ENCODE assay signal across 10 mouse cellular contexts in the genomic region with DNA sequence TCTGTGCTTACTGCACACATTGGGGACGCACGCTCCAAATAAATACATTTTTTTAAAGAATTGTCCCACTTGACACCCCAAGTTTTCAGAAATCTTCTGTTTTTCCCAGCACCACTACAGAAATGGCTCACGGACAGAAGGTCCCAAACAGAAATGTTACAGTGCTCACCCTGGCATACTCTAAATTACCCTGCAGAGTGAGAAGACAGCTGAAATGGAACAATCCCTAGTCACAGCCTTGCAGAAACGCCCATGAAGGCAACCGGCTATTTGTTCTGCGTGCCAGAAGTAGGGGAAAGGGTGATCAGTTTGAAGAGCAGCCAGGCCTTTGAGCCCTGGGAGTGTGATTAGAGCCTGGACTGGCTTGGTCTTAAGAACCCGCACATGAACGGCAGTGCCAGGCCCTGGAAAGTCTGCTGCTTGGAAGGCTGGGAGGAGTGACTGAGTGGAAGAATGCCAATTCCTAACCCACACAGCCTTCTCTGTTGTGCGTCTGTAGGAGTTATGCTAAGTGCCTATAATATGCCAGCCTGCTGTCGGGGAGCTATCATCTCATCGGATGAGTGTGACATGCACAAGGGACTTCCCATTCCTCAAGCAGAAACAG. TPM values are rescaled to one million over a fixed set of nuclear protein-coding genes. Genes with fewer than 3 reads are reported as not detected.
A peak's percentile ranks its signal among the peaks of the same experiment; 100 is the strongest.
DNase-seq lines count a peak whose midpoint lies in the region; ATAC-seq and TF ChIP-seq lines count a peak whose summit lies in the region.
"Had no signal": no experiment of that assay in that cellular context is flagged by ENCODE, and none has a peak within 500 bp of the region (broad histone marks: within the 10 kb centered on the region; RNA-seq: fewer than 3 reads in every experiment).

No protein-coding gene starts in this region.

- no peaks in the 10 kb centered on the region for H3K27me3 ChIP-seq in embryonic facial prominence, embryonic 13.5 days
- no peaks in the 10 kb centered on the region for H3K27me3 ChIP-seq in embryonic facial prominence, embryonic 10.5 days (replicated peaks; ENCODE audit: low read depth, poor library complexity, severe bottlenecking)
- no peaks in the 10 kb centered on the region for H3K27me3 ChIP-seq in lung, postnatal 0 days (replicated peaks; ENCODE audit: insufficient read depth, low read length)
- H3K27me3 ChIP-seq: neural tube, embryonic 12.5 days had no signal

- WGBS in embryonic facial prominence, embryonic 13.5 days = 69% methylated on average over 11 of the region's 11 CpGs
- WGBS in embryonic facial prominence, embryonic 10.5 days = 84% methylated on average over 11 of the region's 11 CpGs
- WGBS in lung, postnatal 0 days = 60% methylated on average over 11 of the region's 11 CpGs
- WGBS in lung, adult 2 months = 57% methylated on average over 11 of the region's 11 CpGs

- no peaks in the 10 kb centered on the region for H3K4me1 ChIP-seq in embryonic facial prominence, embryonic 13.5 days
- H3K4me1 ChIP-seq in embryonic facial prominence, embryonic 10.5 days = 0 out of 2 replicates have a peak, but pooled peaks cover 1% of the 10 kb centered on the region
- H3K4me1 ChIP-seq in lung, postnatal 0 days (ENCODE audit: insufficient read depth, low read depth, low read length) = no peaks in the 10 kb centered on the region
- no peaks in the 10 kb centered on the region; the same call in 1 of the 2 replicates for H3K4me1 ChIP-seq in lung, adult 2 months (ENCODE audit: control insufficient read depth, insufficient read depth, low read length)
- H3K4me1 ChIP-seq: neural tube, embryonic 12.5 days had no signal

- H3K9me3 ChIP-seq in embryonic facial prominence, embryonic 13.5 days = no peaks in the 10 kb centered on the region
- H3K9me3 ChIP-seq in embryonic facial prominence, embryonic 10.5 days = no peaks in the 10 kb centered on the region
- H3K9me3 ChIP-seq in lung, postnatal 0 days (ENCODE audit: low read length) = no peaks in the 10 kb centered on the region
- H3K9me3 ChIP-seq: neural tube, embryonic 12.5 days had no signal

- TF ChIP-seq EP300 in lung, postnatal 0 days (IDR thresholded peaks at IDR 0.05) = no peak

- ATAC-seq in embryonic facial prominence, embryonic 13.5 days (ENCODE audit: insufficient number of reproducible peaks, insufficient read depth, low FRiP score, low TSS enrichment, low read depth) = peak; percentile 52; the same call in 1 of the 2 replicates
- ATAC-seq in lung, postnatal 0 days = no peak

- H3K27ac ChIP-seq in embryonic facial prominence, embryonic 13.5 days = peak overlapping the region; percentile 22; the same call in 1 of the 2 replicates
- H3K27ac ChIP-seq in embryonic facial prominence, embryonic 10.5 days (replicated peaks) = no peak overlapping the region
- no peak overlapping the region for H3K27ac ChIP-seq in lung, postnatal 0 days (ENCODE audit: low read length)
- H3K27ac ChIP-seq: kidney, postnatal 0 days; neural tube, embryonic 12.5 days had no signal

- H3K9ac ChIP-seq in embryonic facial prominence, embryonic 13.5 days = no peak overlapping the region
- H3K9ac ChIP-seq in lung, postnatal 0 days (replicated peaks; ENCODE audit: low read depth) = no peak overlapping the region
- H3K9ac ChIP-seq: neural tube, embryonic 12.5 days had no signal

- no peak for DNase-seq in embryonic facial prominence, embryonic 10.5 days (ENCODE audit: low spot score)
- peak; percentile 20 for DNase-seq in lung, postnatal 0 days (ENCODE audit: low spot score)
- no peak for DNase-seq in lung, adult 2 months
- peak; percentile 49 for DNase-seq in layer of hippocampus, postnatal 10 days (ENCODE audit: low spot score in 2 of 2)
- peak; percentile 45 for DNase-seq in right cerebral cortex, postnatal 4 days
- DNase-seq in T-cell, adult 2 months (ENCODE audit: low spot score) = no peak
- no peak for DNase-seq in gastrocnemius, postnatal 10 days

- no peak overlapping the region for H3K4me3 ChIP-seq in embryonic facial prominence, embryonic 13.5 days
- no peak overlapping the region for H3K4me3 ChIP-seq in embryonic facial prominence, embryonic 10.5 days
- H3K4me3 ChIP-seq in lung, postnatal 0 days (ENCODE audit: low read depth, low read length) = no peak overlapping the region
- H3K4me3 ChIP-seq in lung, adult 2 months (replicated peaks; ENCODE audit: extremely low read depth, low read depth, low read length) = no peak overlapping the region
- H3K4me3 ChIP-seq: neural tube, embryonic 12.5 days had no signal

- no peak overlapping the region for H3K4me2 ChIP-seq in embryonic facial prominence, embryonic 13.5 days
- H3K4me2 ChIP-seq in lung, postnatal 0 days (replicated peaks; ENCODE audit: low read depth, low read length) = no peak overlapping the region
- H3K4me2 ChIP-seq: neural tube, embryonic 12.5 days had no signal

- no peaks in the 10 kb centered on the region for H3K36me3 ChIP-seq in embryonic facial prominence, embryonic 13.5 days
- H3K36me3 ChIP-seq in embryonic facial prominence, embryonic 10.5 days (replicated peaks) = no peaks in the 10 kb centered on the region
- H3K36me3 ChIP-seq in lung, postnatal 0 days (ENCODE audit: insufficient read depth, low read length) = no peaks in the 10 kb centered on the region
- H3K36me3 ChIP-seq: neural tube, embryonic 12.5 days had no signal

- TF ChIP-seq POLR2A in lung, adult 2 months (IDR thresholded peaks at IDR 0.05; ENCODE audit: borderline replicate concordance, extremely low read depth, low read depth, low read length) = no peak

- TF ChIP-seq CTCF in lung, postnatal 0 days (IDR thresholded peaks at IDR 0.05) = no peak
- TF ChIP-seq CTCF in lung, adult 2 months (IDR thresholded peaks at IDR 0.05; ENCODE audit: insufficient read depth, low read length) = no peak

RNA-seq across cellular contexts. Expression of a gene that starts 22.2 kb away (rescaled TPM):
- 56.5 and 66.5 TPM in 2 replicates for polyA plus RNA-seq in embryonic facial prominence, embryonic 13.5 days (2015; fragmentation: Nextera tagmentation; extraction: Ambion mirVana)
- polyA plus RNA-seq in embryonic facial prominence, embryonic 10.5 days (2016; fragmentation: Nextera tagmentation; extraction: Ambion mirVana) = 53.9 and 59.5 TPM in 2 replicates
- 217 and 260 TPM in 2 replicates for polyA plus RNA-seq in lung, postnatal 0 days (2015; fragmentation: Nextera tagmentation; extraction: Ambion mirVana)
- polyA plus RNA-seq in lung, adult 2 months (2012; rRNA removed) = 106 and 178 TPM in 2 replicates
- total RNA-seq in layer of hippocampus, postnatal 10 days (2021) = 10 to 100 TPM; 15.9 to 17.7 TPM
- 10 to 100 TPM; 36.9 to 43.0 TPM for total RNA-seq in gastrocnemius, postnatal 10 days (2021)

Comparison
In these comparisons a context has a peak if more than half of its experiments do, and no peak if none do; other contexts are left out.
1. DNase-seq: peak in lung, postnatal 0 days (single experiment), layer of hippocampus, postnatal 10 days (2 of 2) and right cerebral cortex, postnatal 4 days (single experiment); none in embryonic facial prominence, embryonic 10.5 days (single experiment), lung, adult 2 months (single experiment), T-cell, adult 2 months (single experiment) and gastrocnemius, postnatal 10 days (single experiment).